Mouse (Mus musculus) liver, embryonic 12.5 days (tissue): ENCODE measurements around the gene Ric8b. TPM values are rescaled to one million over a fixed set of nuclear protein-coding genes. Genes with fewer than 3 reads are reported as not detected.

Experiments
- ATAC-seq: fragments of 200-750 bp; cut with Nextera tagmentation; 2 replicates; pipeline ENCODE4 v1.8.0; 2017; ENCODE audit warnings: moderate number of reproducible peaks, mild to moderate bottlenecking, moderate library complexity
- H3K27ac ChIP-seq: fragments of 300-500 bp; sonication (generic); 2 replicates; pipeline ENCODE4 v1.5.1; 2016; ENCODE audit warnings: mild to moderate bottlenecking
- H3K27me3 ChIP-seq: fragments of 300-500 bp; sonication (generic); replicated peaks from 2 replicates; pipeline ENCODE4 v1.6.1; 2016; ENCODE audit warnings: mild to moderate bottlenecking, moderate library complexity
- H3K36me3 ChIP-seq: fragments of 300-500 bp; sonication (generic); 2 replicates; pipeline ENCODE4 v1.6.1; 2016; ENCODE audit warnings: mild to moderate bottlenecking, moderate library complexity
- H3K4me1 ChIP-seq: fragments of 300-500 bp; sonication (generic); 2 replicates; pipeline ENCODE4 v1.6.1; 2016
- H3K4me2 ChIP-seq: fragments of 300-500 bp; sonication (generic); 2 replicates; pipeline ENCODE4 v1.6.1; 2016; ENCODE audit warnings: mild to moderate bottlenecking, moderate library complexity
- H3K4me3 ChIP-seq: fragments of 300-500 bp; sonication (generic); 2 replicates; pipeline ENCODE4 v1.5.1; 2016; ENCODE audit warnings: mild to moderate bottlenecking, moderate library complexity
- H3K9ac ChIP-seq: fragments of 300-500 bp; sonication (generic); 2 replicates; pipeline ENCODE4 v1.6.1; 2016; ENCODE audit warnings: mild to moderate bottlenecking, moderate library complexity
- H3K9me3 ChIP-seq: fragments of 300-500 bp; sonication (generic); replicated peaks from 2 replicates; pipeline ENCODE4 v1.6.1; 2016; ENCODE audit warnings: mild to moderate bottlenecking, moderate library complexity
- WGBS: fragments of 180-500 bp; shearing (Covaris S2); methylation state at CpG from one replicate; pipeline ENCODE4 v1.1.7; 2016; ENCODE audit not compliant: insufficient replicate concordance; 5-methylcytosine and 5-hydroxymethylcytosine counted together
- polyA plus RNA-seq: library from polyadenylated mRNA; unstranded; fragments of >200 nt; fragmentation: Nextera tagmentation; extraction: Ambion mirVana; gene quantifications from 2 replicates; pipeline ENCODE4 v1.2.1, GENCODE M21; 2016

Gene Ric8b
- polyA plus RNA-seq, 1 experiment from 2014 or later: 6.6 TPM

DNA sequence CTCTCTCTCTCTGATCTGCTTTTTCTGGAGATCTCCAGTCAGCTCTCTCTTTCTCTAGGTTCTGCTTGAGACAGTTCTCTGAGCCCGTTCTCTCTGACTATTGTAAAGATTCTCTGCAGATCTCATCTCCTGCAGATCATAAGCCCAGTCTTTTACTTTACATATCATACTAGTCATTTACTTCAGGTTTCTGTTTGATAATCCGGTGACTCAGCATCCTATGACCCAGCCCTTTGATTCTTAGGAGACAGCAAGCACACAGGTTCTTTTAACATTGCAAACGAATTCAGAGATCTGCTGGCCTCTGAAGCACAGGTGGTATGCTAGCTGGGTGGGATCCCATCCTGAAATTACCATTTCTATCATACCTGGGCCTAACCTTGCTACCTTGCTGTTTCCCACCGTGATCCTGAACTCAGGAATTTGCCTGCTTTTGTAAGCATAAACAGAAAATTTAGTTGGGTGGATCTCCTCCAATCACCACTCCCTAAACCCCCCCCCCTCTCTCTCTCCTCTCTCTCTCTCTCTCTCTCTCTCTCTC lies 133.3 kb downstream of the Ric8b start:
- no peaks in the 10 kb centered on the region; the same call in 1 of the 2 replicates for H3K27me3 ChIP-seq
- WGBS: 36% methylated on average over 4 of the region's 4 CpGs

DNA sequence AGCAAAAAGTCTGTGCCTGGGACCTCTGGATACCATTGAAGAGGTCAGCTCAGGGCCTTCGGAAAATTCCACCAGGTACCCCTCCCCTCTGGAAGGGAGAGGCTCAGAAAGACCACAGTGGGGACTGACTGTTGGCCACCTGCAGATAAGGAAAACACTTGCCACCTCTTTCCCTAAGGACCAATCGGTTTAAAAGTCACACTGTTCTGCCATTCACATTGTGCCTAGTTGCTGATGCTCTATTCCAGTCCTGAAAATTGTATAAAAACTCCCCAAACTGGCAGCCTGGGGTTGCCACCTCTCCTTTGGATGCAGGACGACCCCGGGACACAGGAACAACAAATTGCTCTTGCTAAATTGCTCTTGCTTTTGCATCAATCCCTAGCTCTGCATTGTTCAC lies 135.0 kb downstream of the Ric8b start:
- Histone ChIP-seq H3K9ac (no peak overlapping the region), H3K9me3 (no peaks in the 10 kb centered on the region; the same call in 1 of the 2 replicates), H3K27ac (no peak overlapping the region), H3K27me3 (no peaks in the 10 kb centered on the region; the same call in 1 of the 2 replicates), H3K4me1 (no peaks in the 10 kb centered on the region), H3K36me3 (no peaks in the 10 kb centered on the region), H3K4me2 (no peak overlapping the region), H3K4me3 (no peak overlapping the region)
- no peak for ATAC-seq
- 29% methylated on average over 4 of the region's 4 CpGs for WGBS

More for the DNA sequence above, 133.3 kb downstream of the Ric8b start:
- Histone ChIP-seq H3K9ac (no peak overlapping the region), H3K27ac (no peak overlapping the region), H3K36me3 (no peaks in the 10 kb centered on the region), H3K4me1 (no peaks in the 10 kb centered on the region), H3K9me3 (no peaks in the 10 kb centered on the region; the same call in 1 of the 2 replicates), H3K4me2 (no peak overlapping the region), H3K4me3 (no peak overlapping the region)
- no peak for ATAC-seq

DNA sequence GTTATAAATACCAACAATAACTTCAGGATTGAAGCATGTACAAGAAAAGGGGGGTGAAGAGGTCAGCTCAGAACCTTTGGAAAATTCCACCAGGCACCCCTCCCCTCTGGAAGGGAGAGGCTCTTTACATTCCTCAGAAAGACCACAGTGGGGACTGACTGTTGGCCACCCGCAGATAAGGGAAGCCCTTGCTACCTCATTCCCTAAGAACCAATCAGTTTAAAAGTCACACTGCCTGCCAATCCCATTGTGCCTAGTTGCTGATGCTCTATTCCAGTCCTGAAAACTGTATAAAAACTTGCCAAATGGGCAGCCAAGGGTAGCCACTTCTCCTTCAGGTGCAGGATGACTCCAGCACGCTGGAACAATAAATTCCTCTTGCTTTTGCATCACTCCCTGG lies 137.5 kb downstream of the Ric8b start:
- no peaks in the 10 kb centered on the region for H3K9me3 ChIP-seq
- H3K27me3 ChIP-seq: no peaks in the 10 kb centered on the region; the same call in 1 of the 2 replicates
- no peaks in the 10 kb centered on the region for H3K4me1 ChIP-seq
- no peak overlapping the region for H3K4me2 ChIP-seq
- H3K27ac ChIP-seq: no peak overlapping the region
- H3K36me3 ChIP-seq: no peaks in the 10 kb centered on the region
- WGBS: 61% methylated on average over 2 of the region's 2 CpGs
- no peak for ATAC-seq
- no peak overlapping the region for H3K9ac ChIP-seq
- H3K4me3 ChIP-seq: no peak overlapping the region

Other genes with a start within 250 kb of the Ric8b start
- gene Rfx4, start 161.6 kb upstream of the Ric8b start, polyA plus RNA-seq: not detected in 2 replicates
- 0.38 and 0.67 TPM in 2 replicates for gene Fhl4, start 184.9 kb downstream of the Ric8b start, polyA plus RNA-seq
- gene Tmem263, start 185.0 kb downstream of the Ric8b start, polyA plus RNA-seq: 24.7 and 25.0 TPM in 2 replicates
- gene Mterf2, start 210.4 kb downstream of the Ric8b start, polyA plus RNA-seq: 6.9 and 7.0 TPM in 2 replicates